Mouse (Mus musculus): ENCODE data around the gene St6gal1. TPM values are rescaled to one million over a fixed set of nuclear protein-coding genes. Genes with fewer than 3 reads are reported as not detected.

St6gal1 gene
- polyA plus RNA-seq, 1 experiment: not detected

GRCm38 (mm10) chr16:23376189-23376588, 151.6 kb downstream of the St6gal1 start:
- H3K4me1 ChIP-seq (ENCODE audit: control insufficient read depth): no peaks in the 10 kb centered on the region
- no peaks in the 10 kb centered on the region for H3K36me3 ChIP-seq (ENCODE audit: control insufficient read depth)
- peaks cover 4% of the 10 kb centered on the region; the same call in 1 of the 2 replicates for H3K9me3 ChIP-seq (ENCODE audit: control insufficient read depth, low read length)
- TF ChIP-seq GATA1 (IDR thresholded peaks at IDR 0.05; ENCODE audit: low read length): no peak
- TF ChIP-seq TAL1 (IDR thresholded peaks at IDR 0.05; ENCODE audit: low read length): no peak
- no peak overlapping the region for H3K4me3 ChIP-seq (replicated peaks)
- no peaks in the 10 kb centered on the region for H3K27me3 ChIP-seq (ENCODE audit: control insufficient read depth)

- H3K36me3 ChIP-seq (ENCODE audit: control insufficient read depth): no peaks in the 10 kb centered on the region
- no peaks in the 10 kb centered on the region for H3K4me1 ChIP-seq (ENCODE audit: control insufficient read depth)
- no peaks in the 10 kb centered on the region for H3K27me3 ChIP-seq (ENCODE audit: control insufficient read depth)
- peaks cover 8% of the 10 kb centered on the region for H3K9me3 ChIP-seq (ENCODE audit: control insufficient read depth, low read length)
- TF ChIP-seq GATA1 (IDR thresholded peaks at IDR 0.05; ENCODE audit: low read length): no peak
- no peak for TF ChIP-seq TAL1 (IDR thresholded peaks at IDR 0.05; ENCODE audit: low read length)
- no peak overlapping the region for H3K4me3 ChIP-seq (replicated peaks)
Measured at GRCm38 (mm10) chr16:23379536-23380230, 155.1 kb downstream of the St6gal1 start.

- no peaks in the 10 kb centered on the region for H3K27me3 ChIP-seq (ENCODE audit: control insufficient read depth)
- TF ChIP-seq TAL1 (IDR thresholded peaks at IDR 0.05; ENCODE audit: low read length): no peak
- no peak for TF ChIP-seq GATA1 (IDR thresholded peaks at IDR 0.05; ENCODE audit: low read length)
- H3K4me3 ChIP-seq (replicated peaks): no peak overlapping the region
- H3K36me3 ChIP-seq (ENCODE audit: control insufficient read depth): no peaks in the 10 kb centered on the region
- no peaks in the 10 kb centered on the region for H3K4me1 ChIP-seq (ENCODE audit: control insufficient read depth)
- peaks cover 8% of the 10 kb centered on the region for H3K9me3 ChIP-seq (ENCODE audit: control insufficient read depth, low read length)
Measured at GRCm38 (mm10) chr16:23384304-23384703, 159.8 kb downstream of the St6gal1 start.

GRCm38 (mm10) chr16:23397931-23398330, 173.4 kb downstream of the St6gal1 start:
- no peaks in the 10 kb centered on the region for H3K36me3 ChIP-seq (ENCODE audit: control insufficient read depth)
- TF ChIP-seq TAL1 (IDR thresholded peaks at IDR 0.05; ENCODE audit: low read length) (no peak), GATA1 (IDR thresholded peaks at IDR 0.05; ENCODE audit: low read length) (no peak)
- no peaks in the 10 kb centered on the region; the same call in 1 of the 2 replicates for H3K4me1 ChIP-seq (ENCODE audit: control insufficient read depth)
- no peaks in the 10 kb centered on the region for H3K9me3 ChIP-seq (ENCODE audit: control insufficient read depth, low read length)
- H3K4me3 ChIP-seq (replicated peaks): no peak overlapping the region
- H3K27me3 ChIP-seq (ENCODE audit: control insufficient read depth): no peaks in the 10 kb centered on the region

- Histone ChIP-seq H3K27me3 (ENCODE audit: control insufficient read depth) (no peaks in the 10 kb centered on the region), H3K36me3 (ENCODE audit: control insufficient read depth) (no peaks in the 10 kb centered on the region), H3K9me3 (ENCODE audit: control insufficient read depth, low read length) (no peaks in the 10 kb centered on the region), H3K4me1 (ENCODE audit: control insufficient read depth) (no peaks in the 10 kb centered on the region; the same call in 1 of the 2 replicates), H3K4me3 (replicated peaks) (no peak overlapping the region)
- TF ChIP-seq GATA1 (IDR thresholded peaks at IDR 0.05; ENCODE audit: low read length): no peak
- TF ChIP-seq TAL1 (IDR thresholded peaks at IDR 0.05; ENCODE audit: low read length): no peak
Measured at GRCm38 (mm10) chr16:23401463-23401862, 176.9 kb downstream of the St6gal1 start.

- H3K36me3 ChIP-seq (ENCODE audit: control insufficient read depth): no peaks in the 10 kb centered on the region
- no peak overlapping the region for H3K4me3 ChIP-seq (replicated peaks)
- no peaks in the 10 kb centered on the region for H3K9me3 ChIP-seq (ENCODE audit: control insufficient read depth, low read length)
- no peaks in the 10 kb centered on the region; the same call in 1 of the 2 replicates for H3K4me1 ChIP-seq (ENCODE audit: control insufficient read depth)
- H3K27me3 ChIP-seq (ENCODE audit: control insufficient read depth): no peaks in the 10 kb centered on the region
- TF ChIP-seq TAL1 (IDR thresholded peaks at IDR 0.05; ENCODE audit: low read length): no peak
- no peak for TF ChIP-seq GATA1 (IDR thresholded peaks at IDR 0.05; ENCODE audit: low read length)
Measured at GRCm38 (mm10) chr16:23401959-23402358, 177.4 kb downstream of the St6gal1 start.

- no peaks in the 10 kb centered on the region for H3K36me3 ChIP-seq (ENCODE audit: control insufficient read depth)
- no peaks in the 10 kb centered on the region; the same call in 1 of the 2 replicates for H3K4me1 ChIP-seq (ENCODE audit: control insufficient read depth)
- TF ChIP-seq TAL1 (IDR thresholded peaks at IDR 0.05; ENCODE audit: low read length) (no peak), GATA1 (IDR thresholded peaks at IDR 0.05; ENCODE audit: low read length) (no peak)
- no peaks in the 10 kb centered on the region for H3K9me3 ChIP-seq (ENCODE audit: control insufficient read depth, low read length)
- no peaks in the 10 kb centered on the region for H3K27me3 ChIP-seq (ENCODE audit: control insufficient read depth)
- no peak overlapping the region for H3K4me3 ChIP-seq (replicated peaks)
Measured at GRCm38 (mm10) chr16:23403008-23403755, 178.6 kb downstream of the St6gal1 start.

Other genes with a start within 250 kb of the St6gal1 start
- 0.02 TPM in 1 of 2 replicates, not detected in the other for gene Kng2, start 195.3 kb upstream of the St6gal1 start, polyA plus RNA-seq (2012)
- gene Kng1, start 166.9 kb upstream of the St6gal1 start, polyA plus RNA-seq (2012): 0.05 TPM in 1 of 2 replicates, not detected in the other
- 0.41 and 0.50 TPM in 2 replicates for gene Eif4a2, start 117.3 kb upstream of the St6gal1 start, polyA plus RNA-seq (2012)
- gene Rfc4, start 97.0 kb upstream of the St6gal1 start, polyA plus RNA-seq (2012): 4.7 and 7.9 TPM in 2 replicates
- gene Adipoq, start 78.2 kb upstream of the St6gal1 start, polyA plus RNA-seq (2012): not detected in 2 replicates
- gene Rtp1, start 204.4 kb downstream of the St6gal1 start, polyA plus RNA-seq (2012): not detected in 2 replicates

Measured in erythroblast, embryonic 14.5 days (primary cell).